Mouse (Mus musculus) small intestine, adult 2 months (tissue): ENCODE data around the gene Fgfrl1.

ENCODE experiments used
- CTCF ChIP-seq: fragments of 200-500 bp; IDR thresholded peaks from 2 replicates; pipeline ENCODE4 v1.5.1; 2012; ENCODE audit warnings: low read depth, mild to moderate bottlenecking, control low read depth, inconsistent platforms, low read length, moderate library complexity, mixed read lengths; ENCODE audit not compliant: insufficient replicate concordance, insufficient read length; ENCODE audit errors: extremely low read depth
- POLR2A ChIP-seq: fragments of 200-500 bp; IDR thresholded peaks from 2 replicates; pipeline ENCODE4 v1.6.1; 2012; ENCODE audit warnings: low read depth, mild to moderate bottlenecking, control low read depth, inconsistent platforms, low read length, moderate library complexity

GRCm38 (mm10) chr5:108697341-108697753, 5.2 kb downstream of the Fgfrl1 start:
- no peak for TF ChIP-seq CTCF
- no peak for TF ChIP-seq POLR2A
